Mouse (Mus musculus) lung, postnatal 4 days (tissue): ENCODE data around the gene Tuba3a.

Source experiments
- DNase-seq, 2 experiments: peaks; one replicate each; pipeline ENCODE4 v3.0.0; 2021

Tuba3a gene

GRCm38 (mm10) chr6:125285890-125286289 lies at the start of gene Tuba3a:
Gene Tuba3a (minus strand): TSS chr6:125286042.
- no peak for DNase-seq

DNA sequence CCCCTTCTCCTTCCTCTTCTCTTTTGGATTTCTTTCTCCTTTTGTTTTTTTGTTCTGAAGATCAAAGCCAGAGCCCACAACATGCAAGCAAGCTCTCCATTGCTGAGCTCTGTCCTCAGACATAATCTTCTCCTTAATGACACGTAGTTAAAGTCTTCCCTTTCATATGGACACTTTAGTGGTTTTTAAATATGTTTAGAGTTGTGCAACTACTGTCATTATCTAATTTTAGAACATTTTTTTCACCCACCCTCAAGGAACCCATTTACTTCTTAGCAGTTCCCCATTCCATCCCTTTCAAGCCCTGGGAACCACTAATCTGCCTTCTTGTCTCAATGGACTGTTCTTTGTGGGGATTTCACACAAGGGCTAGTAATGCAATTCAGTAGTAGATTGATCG lies 48.5 kb upstream of the Tuba3a start:
- no peak for DNase-seq

GRCm38 (mm10) chr6:125333112-125333899 lies 47.5 kb upstream of the Tuba3a start:
- no peak for DNase-seq

GRCm38 (mm10) chr6:125330626-125331326 lies 44.9 kb upstream of the Tuba3a start:
- peak; percentile 95 to 96 for DNase-seq

DNA sequence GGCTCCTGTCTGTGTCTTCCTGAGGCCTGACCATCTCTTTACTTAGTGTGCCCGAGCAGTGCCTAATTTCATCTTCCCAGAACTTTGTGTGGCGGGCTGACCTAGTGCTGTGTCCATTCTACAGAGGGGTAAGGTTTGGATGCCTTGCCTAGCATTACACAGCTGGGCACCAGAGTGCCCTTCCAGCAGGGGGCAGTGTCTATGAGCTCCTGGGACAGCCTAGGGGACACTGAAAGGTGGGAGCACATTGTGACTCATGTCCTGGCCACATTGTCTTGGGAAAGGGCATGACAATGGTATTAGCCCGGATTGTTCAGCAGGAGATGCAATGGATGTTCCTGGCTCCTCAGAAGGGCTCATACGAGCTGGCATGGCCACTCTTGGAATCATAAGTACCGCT lies 42.4 kb upstream of the Tuba3a start:
- DNase-seq: peak; percentile 59 to 71

- DNase-seq: no peak
These were observed 39.5 kb upstream of the Tuba3a start for GRCm38 (mm10) chr6:125325337-125325736.

GRCm38 (mm10) chr6:125323547-125323946 lies 37.7 kb upstream of the Tuba3a start:
- DNase-seq: peak in 1 of 2 experiments; percentile 56

DNA sequence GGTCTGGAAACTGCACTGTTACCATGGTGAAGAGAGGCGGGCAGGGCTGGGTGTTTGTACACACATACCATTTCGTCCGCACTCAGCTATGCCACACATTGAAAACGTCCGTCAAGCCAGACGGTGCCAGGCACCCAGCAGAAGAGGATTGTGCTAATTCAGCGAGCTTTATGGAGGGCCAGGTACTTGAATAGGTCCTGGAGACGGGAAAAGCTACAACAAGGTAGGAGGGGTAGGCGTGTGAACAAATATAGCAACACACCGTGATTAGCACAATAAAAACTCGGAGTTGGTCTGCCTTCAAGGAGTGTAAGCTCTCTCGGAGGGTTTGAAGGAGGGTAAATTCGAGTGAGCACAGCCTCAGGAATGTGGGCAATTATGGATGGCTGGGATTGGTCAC lies 37.0 kb upstream of the Tuba3a start:
- peak; percentile 56 to 79 for DNase-seq

DNA sequence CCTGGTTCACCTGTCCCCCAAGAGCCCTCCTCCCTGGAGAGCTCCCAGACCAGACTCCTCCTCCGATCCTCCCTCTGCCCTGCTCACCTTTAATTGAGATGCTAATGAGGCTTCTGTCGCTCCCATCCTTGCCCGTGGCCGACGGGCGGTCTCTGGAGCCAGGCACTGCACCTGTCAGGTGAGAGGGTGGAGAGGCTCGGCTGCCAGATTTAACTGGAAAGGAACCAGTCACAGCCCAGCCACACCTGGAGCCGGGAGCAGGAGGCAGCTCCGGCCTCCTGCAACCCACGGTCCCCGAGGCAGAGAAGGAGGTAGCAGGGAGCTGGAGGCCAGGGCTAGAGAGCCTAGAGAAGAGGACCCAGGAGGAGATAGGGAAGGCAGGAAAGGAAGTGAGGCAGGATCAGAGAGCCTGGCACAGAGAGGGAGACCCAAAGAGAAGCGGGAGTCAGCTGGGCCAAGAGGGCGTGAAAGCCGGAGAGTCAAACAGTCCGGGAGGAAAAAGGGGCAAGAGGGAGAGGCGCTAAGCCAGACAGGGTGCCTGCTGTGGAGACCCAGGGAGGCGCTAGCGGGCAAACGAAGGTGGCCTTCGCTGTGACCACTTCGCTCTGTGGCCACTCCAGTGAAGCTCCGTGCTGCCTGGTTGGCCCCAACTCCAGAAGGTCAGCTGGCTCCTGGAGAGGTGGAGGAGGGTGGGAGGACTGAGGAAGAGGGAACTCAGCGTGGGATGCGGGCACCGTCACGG lies 35.4 kb upstream of the Tuba3a start:
- peak; percentile 62 to 85 for DNase-seq

DNA sequence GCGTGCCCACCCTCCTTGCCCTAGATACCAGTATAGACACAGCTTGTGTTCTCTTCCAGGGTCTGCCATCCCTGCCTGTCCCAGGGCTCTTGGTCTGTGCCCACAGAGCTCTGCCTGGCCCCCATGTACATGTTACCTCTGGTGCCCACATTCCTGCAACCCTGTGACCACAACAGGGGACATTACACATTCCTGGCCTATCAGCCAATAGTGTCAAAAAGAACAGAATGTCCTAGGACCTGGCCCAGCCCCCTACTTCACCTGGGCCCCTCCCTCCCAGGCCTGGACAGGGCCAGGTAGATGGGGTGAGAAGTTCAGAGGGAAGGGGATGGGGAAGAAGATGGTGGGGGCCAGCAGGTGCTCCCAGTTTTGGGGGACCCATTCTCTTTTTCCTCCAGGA lies 34.5 kb upstream of the Tuba3a start, which contains the start of gene Scnn1a:
TSS of gene Scnn1a (plus strand) at position 337 of the 400 bp plus-strand sequence.
- DNase-seq: peak; percentile 70 to 85

DNA sequence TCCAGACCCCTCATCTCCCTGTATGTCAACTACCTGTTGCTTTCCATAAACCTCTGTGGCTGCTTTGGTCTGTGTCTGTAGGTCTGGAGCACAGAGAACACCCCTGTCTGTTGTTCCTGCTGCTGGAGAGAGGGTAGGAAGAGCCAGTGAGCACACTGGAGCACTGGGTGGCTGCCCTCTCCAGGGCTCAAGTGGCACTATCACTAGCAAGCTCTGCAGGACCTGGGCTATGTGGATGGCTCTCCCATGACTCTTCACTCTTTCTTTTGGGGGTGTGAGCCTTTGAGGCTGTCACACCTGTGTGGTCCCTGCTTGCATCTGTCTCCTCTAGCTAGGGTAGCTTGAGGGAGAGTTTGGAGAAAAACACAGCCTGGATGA lies 34.1 kb upstream of the Tuba3a start:
- peak in 1 of 2 experiments; percentile 38 for DNase-seq

GRCm38 (mm10) chr6:125318981-125319918 lies 33.4 kb upstream of the Tuba3a start:
- DNase-seq: peak; percentile 73 to 87

GRCm38 (mm10) chr6:125317077-125317476 lies 31.2 kb upstream of the Tuba3a start:
- DNase-seq: peak in 1 of 2 experiments; percentile 14

GRCm38 (mm10) chr6:125314746-125315145 lies 28.9 kb upstream of the Tuba3a start:
- no peak for DNase-seq

DNA sequence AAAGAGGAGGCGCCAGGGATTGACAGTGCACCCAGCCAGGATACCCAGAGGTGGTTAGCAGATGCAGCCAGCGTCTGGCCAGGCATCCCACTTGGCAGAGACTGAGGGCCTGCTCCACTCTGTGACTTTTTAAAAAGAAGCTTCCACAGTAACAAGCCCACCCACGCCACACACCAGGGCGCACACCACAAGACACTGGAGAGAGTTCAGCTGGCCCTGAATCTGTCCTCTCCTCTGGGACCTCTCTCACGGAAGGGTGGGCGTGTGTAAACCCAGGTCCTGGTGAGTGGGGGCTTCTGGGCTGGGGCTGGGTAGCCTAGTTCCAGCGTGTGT lies 28.4 kb upstream of the Tuba3a start:
- peak in 1 of 2 experiments; percentile 39 for DNase-seq

GRCm38 (mm10) chr6:125313546-125314230 lies 27.8 kb upstream of the Tuba3a start, which contains the start of gene Ltbr:
Gene Ltbr (minus strand): TSS chr6:125313885.
- DNase-seq: peak; percentile 94 to 97

DNA sequence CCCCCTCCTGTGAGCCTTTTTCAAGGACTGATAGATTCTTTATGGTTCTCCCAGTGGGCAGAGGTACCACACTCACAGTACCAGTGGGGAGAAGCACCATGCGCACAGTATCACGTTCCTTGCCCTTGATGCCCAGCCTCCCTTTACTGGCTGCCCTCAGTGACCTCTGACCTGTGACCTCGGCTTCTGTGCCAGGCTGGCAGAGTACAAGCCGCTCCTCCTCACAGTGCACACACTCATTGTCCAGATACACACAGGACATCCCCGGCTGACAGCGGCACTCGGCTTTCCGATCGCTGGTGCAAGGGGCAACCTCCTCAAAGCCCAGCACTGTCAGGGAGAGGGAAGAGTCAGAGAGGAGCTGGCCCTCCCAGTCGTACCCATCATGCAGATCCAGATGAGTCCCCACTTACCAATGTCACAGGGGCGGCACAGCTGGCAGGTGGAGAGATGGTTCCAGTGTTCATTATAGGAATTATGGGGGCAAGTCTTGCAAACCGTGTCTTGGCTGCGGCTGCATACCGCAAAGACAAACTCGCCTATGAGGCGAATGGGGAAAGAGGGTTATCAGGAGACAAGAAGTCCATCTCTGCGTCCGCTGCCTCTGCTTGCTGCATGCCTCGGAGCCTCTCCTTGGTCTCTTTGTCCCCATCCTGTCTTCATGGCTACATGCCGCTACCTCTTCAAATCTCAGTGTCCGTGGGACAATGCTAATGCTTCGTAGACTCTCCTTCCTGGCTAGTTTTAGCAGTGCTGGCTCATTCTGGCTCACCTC lies 26.9 kb upstream of the Tuba3a start:
- peak in 1 of 2 experiments; percentile 36 for DNase-seq

DNA sequence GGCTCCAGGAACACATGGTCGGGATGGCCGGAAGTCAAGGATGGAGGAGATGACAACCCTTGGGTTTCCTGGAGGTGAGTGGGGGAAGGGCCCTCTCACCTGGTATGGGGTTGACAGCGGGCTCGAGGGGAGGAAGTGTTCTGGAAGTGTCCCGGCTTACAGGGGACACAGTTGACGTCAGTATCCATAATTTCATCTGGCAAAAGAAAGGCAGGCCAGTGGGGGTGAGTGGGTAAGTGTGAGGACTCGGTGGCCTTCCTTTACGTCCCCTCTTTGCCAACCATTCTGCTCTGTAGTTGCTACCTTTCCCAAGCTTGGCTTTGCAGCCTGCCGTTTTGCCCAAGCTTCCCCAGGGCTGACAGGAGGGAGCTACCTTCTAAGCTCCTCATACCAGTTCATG lies 26.3 kb upstream of the Tuba3a start:
- DNase-seq: no peak

- DNase-seq: no peak
These were observed 23.6 kb upstream of the Tuba3a start for GRCm38 (mm10) chr6:125309406-125309805.

GRCm38 (mm10) chr6:125308921-125309320 lies 23.1 kb upstream of the Tuba3a start:
- DNase-seq: no peak

DNA sequence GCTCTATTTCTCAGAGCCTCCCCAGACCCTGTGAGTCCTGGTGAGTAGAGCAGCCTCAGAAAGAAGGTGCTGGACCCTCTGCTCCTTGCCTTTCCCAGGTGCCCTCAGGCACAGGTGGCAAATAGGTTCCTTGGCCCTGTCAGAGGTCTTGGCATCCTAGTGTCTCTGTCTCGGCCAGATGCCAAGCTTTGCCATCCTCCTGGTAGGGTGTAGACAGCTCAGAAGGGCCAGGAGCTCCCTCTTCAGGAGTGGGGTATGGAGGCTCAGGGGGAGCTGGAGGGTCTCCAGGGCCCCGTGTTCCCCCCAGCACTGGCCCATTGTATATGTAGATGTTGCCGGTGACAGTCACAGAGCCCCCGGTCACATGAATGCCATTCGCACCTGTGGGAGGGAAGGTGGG lies 21.2 kb upstream of the Tuba3a start:
- DNase-seq: no peak
